Mouse (Mus musculus): ENCODE measurements at regions not wholly inside any gene's neighbourhood (a gene's known extent, or its start where the extent isn't known, plus 50 kb on each side); places are given as distances from the start of the nearest gene placed in this dataset.

DNA sequence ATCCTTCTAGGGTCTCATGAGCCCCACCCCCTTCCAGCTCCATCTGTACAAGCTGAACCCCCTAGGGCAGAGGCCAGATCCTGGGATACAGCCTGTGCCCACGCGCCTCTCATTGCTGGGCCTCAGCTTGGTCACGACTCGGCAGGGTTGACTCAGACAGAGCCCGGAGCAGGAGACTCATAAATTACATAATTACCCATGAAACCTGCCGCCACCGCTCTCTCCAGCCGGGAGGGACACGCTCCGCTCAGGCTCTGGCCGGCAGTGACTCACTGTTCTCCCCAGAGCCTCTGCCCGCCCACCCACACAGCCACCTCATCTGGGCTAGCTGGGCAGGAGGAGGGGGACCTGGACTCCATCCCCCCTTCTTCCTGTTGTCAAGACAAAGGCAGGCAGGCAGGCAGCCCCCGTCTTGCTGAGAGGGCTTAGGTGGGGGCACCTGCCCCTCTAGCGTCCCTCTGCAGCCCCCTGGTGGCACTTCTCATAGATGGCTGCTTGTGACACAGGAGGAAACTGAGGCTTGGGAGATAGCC, 149.6 kb upstream of the Rtl1 start:
- TF ChIP-seq CTCF (IDR thresholded peaks at IDR 0.05; ENCODE audit: control insufficient read depth, insufficient read depth, low read length) (0 out of 2 replicates have a peak, but pooled peaks have one; percentile 3), POLR2A (IDR thresholded peaks at IDR 0.05; ENCODE audit: borderline replicate concordance, control insufficient read depth, low read depth, low read length) (no peak)

Data from bone marrow, adult 2 months (tissue).